Mouse (Mus musculus): Measurements from ENCODE around the gene Galntl6.
"Not testable (repeated sequence)": the region's sequence is repeated elsewhere in the genome, so short reads cannot be mapped to it uniquely, and the experiment has no call there.

Galntl6 gene

GRCm38 (mm10) chr8:58597834-58598233 is 314.6 kb downstream of the Galntl6 start:
- no peak for DNase-seq

GRCm38 (mm10) chr8:58575346-58575745 is 337.1 kb downstream of the Galntl6 start:
- DNase-seq: no peak

- DNase-seq: no peak
Observed at GRCm38 (mm10) chr8:58568086-58568485, 344.4 kb downstream of the Galntl6 start.

GRCm38 (mm10) chr8:58566115-58566514 is 346.3 kb downstream of the Galntl6 start:
- DNase-seq: no peak

GRCm38 (mm10) chr8:58535781-58536180 is 376.7 kb downstream of the Galntl6 start:
- DNase-seq: no peak

GRCm38 (mm10) chr8:58534631-58535030 is 377.8 kb downstream of the Galntl6 start:
- no peak for DNase-seq

- no peak for DNase-seq
Observed at GRCm38 (mm10) chr8:58523443-58523842, 389.0 kb downstream of the Galntl6 start.

- no peak for DNase-seq
Observed at GRCm38 (mm10) chr8:58521932-58522331, 390.5 kb downstream of the Galntl6 start.

GRCm38 (mm10) chr8:58510516-58510915 is 401.9 kb downstream of the Galntl6 start:
- no peak for DNase-seq

GRCm38 (mm10) chr8:58509051-58509450 is 403.4 kb downstream of the Galntl6 start:
- no peak for DNase-seq

GRCm38 (mm10) chr8:58487099-58487498 is 425.3 kb downstream of the Galntl6 start:
- DNase-seq: no peak

GRCm38 (mm10) chr8:58463342-58463741 is 449.1 kb downstream of the Galntl6 start:
- not testable (repeated sequence) for DNase-seq

GRCm38 (mm10) chr8:58442696-58443095 is 469.7 kb downstream of the Galntl6 start:
- DNase-seq: no peak

- DNase-seq: no peak
Observed at GRCm38 (mm10) chr8:58418481-58418880, 494.0 kb downstream of the Galntl6 start.

- no peak for DNase-seq
Observed at GRCm38 (mm10) chr8:58417551-58417950, 494.9 kb downstream of the Galntl6 start.

GRCm38 (mm10) chr8:58396500-58396899 is 515.9 kb downstream of the Galntl6 start:
- DNase-seq: no peak

- no peak for DNase-seq
Observed at GRCm38 (mm10) chr8:58395879-58396278, 516.6 kb downstream of the Galntl6 start.

- no peak for DNase-seq
Observed at GRCm38 (mm10) chr8:58372389-58372788, 540.1 kb downstream of the Galntl6 start.

GRCm38 (mm10) chr8:58371979-58372378 is 540.5 kb downstream of the Galntl6 start:
- no peak for DNase-seq

- DNase-seq: no peak
Observed at GRCm38 (mm10) chr8:58331151-58331550, 581.3 kb downstream of the Galntl6 start.

- DNase-seq: no peak
Observed at GRCm38 (mm10) chr8:58313482-58313881, 599.0 kb downstream of the Galntl6 start.

- no peak for DNase-seq
Observed at GRCm38 (mm10) chr8:58291487-58291886, 621.0 kb downstream of the Galntl6 start.

- DNase-seq: no peak
Observed at GRCm38 (mm10) chr8:58290080-58290479, 622.4 kb downstream of the Galntl6 start.

GRCm38 (mm10) chr8:58265485-58265884 is 647.0 kb downstream of the Galntl6 start:
- DNase-seq: no peak

- no peak for DNase-seq
Observed at GRCm38 (mm10) chr8:58258577-58259315, 653.7 kb downstream of the Galntl6 start.

All from lung, postnatal 10 days (tissue).